Mouse (Mus musculus): ENCODE results near the gene Rgl2. TPM values are rescaled to one million over a fixed set of nuclear protein-coding genes. Genes with fewer than 3 reads are reported as not detected.
A peak's percentile ranks its signal among the peaks of the same experiment; 100 is the strongest.

The Rgl2 gene
- total RNA-seq, 2 experiments from 2014 or later: 68.9 to 76.4 TPM

- DNase-seq (ENCODE audit: low spot score in 2 of 2): no peak
- no peak for TF ChIP-seq CTCF (conservative IDR thresholded peaks at IDR 0.05)
Measured at GRCm38 (mm10) chr17:33958451-33958850, 29.1 kb downstream of the Rgl2 start.

GRCm38 (mm10) chr17:33959135-33959534 is 29.8 kb downstream of the Rgl2 start:
- Histone ChIP-seq H3K27ac (no peak overlapping the region), H3K4me3 (no peak overlapping the region)
- no peak for TF ChIP-seq CTCF (conservative IDR thresholded peaks at IDR 0.05)
- DNase-seq (ENCODE audit: low spot score in 2 of 2): no peak

More at GRCm38 (mm10) chr17:33958451-33958850, 29.1 kb downstream of the Rgl2 start:
- H3K4me3 ChIP-seq: no peak overlapping the region
- H3K27ac ChIP-seq: no peak overlapping the region

DNA sequence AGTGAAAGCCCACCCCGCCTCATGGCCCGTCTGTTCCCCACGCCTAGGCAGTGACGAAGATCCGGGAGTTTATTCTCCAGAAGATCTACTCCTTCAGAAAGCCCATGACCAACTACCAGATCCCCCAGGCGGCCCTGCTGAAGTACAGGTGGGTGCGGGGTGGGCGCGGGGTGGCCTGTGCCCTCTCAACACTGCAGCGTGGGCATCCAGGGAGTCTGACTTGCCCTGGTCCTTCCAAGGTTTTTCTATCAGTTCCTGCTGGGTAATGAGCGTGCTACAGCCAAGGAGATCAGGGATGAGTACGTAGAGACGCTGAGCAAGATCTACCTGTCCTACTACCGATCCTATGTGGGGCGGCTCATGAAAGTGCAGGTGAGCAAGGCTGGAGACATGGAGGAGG is 30.6 kb downstream of the Rgl2 start:
- no peak for TF ChIP-seq CTCF (conservative IDR thresholded peaks at IDR 0.05)
- DNase-seq (ENCODE audit: low spot score in 2 of 2): no peak
- H3K27ac ChIP-seq: no peak overlapping the region
- H3K4me3 ChIP-seq: no peak overlapping the region

- Histone ChIP-seq H3K27ac (no peak overlapping the region), H3K4me3 (no peak overlapping the region)
- no peak for TF ChIP-seq CTCF (conservative IDR thresholded peaks at IDR 0.05)
- DNase-seq (ENCODE audit: low spot score in 2 of 2): no peak
Measured at GRCm38 (mm10) chr17:33962876-33963275, 33.5 kb downstream of the Rgl2 start.

DNA sequence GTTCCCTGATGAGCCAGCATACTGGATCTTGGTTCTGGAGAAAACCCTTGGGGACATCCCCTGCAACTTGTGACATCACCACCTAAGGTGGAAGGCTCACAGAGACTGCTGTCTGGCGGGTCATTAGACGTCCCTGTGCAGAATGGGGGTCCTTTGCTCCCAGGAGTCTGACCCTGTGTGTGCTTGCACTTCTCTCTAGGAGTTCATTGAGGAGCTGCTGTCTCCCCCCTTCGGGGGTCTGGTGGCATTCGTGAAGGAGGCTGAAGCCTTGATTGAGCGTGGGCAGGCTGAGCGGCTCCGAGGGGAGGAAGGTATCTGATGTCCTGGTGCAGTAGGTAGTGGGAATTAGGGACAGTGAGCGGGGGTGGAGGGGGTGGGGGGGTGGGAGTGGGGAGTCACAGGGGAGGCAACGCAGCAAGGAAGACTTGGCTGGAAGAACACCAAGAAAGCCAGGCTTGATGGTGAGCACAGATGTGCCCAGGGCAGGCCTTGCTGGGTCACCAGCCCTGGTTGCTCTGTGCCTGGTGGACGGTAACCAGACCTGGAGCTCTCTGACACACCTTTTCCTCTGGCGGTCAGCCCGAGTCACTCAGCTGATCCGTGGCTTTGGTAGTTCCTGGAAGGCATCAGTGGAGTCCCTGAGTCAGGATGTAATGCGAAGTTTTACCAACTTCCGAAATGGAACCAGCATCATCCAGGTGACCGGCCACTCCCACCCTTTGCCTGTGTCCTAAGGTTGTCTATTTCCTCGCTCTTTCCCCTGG is 35.9 kb downstream of the Rgl2 start:
- DNase-seq (ENCODE audit: low spot score in 2 of 2): no peak
- H3K27ac ChIP-seq: no peak overlapping the region
- no peak overlapping the region for H3K4me3 ChIP-seq
- TF ChIP-seq CTCF (conservative IDR thresholded peaks at IDR 0.05): no peak

DNA sequence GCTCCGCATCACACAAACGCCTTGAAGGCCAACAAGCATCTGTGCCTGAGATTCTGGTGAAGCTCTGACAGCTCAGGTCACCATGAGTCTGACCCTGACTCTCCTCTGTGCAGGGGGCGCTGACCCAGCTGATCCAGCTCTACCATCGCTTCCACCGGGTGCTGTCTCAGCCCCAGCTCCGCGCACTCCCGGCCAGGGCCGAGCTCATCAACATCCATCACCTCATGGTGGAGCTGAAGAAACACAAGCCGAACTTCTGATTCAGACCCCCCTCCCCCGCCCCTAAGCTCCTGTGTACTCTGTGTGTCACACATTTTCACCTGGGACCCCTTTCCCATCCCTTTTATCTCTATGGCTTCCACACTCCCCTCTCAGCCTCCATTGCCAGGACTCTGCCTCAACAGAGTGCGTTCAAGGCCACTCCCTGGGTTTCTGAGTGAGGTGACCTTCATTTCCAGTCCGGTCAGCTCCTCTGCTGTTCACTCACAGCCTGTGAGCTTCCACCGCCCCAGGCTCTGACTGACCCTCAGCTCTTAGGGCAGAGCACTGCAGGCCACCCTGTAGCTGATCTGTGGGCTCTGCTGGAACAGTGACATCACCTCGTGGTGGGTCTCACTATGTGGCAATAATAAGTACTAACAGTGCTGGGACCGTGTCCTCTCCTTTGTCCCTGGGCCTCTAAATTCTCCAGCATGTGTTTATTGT is 36.7 kb downstream of the Rgl2 start:
- TF ChIP-seq CTCF (conservative IDR thresholded peaks at IDR 0.05): no peak
- no peak overlapping the region for H3K27ac ChIP-seq
- no peak for DNase-seq (ENCODE audit: low spot score in 2 of 2)
- H3K4me3 ChIP-seq: no peak overlapping the region

- DNase-seq (ENCODE audit: low spot score in 2 of 2): peak; percentile 61 to 79
- Histone ChIP-seq H3K27ac (no peak overlapping the region), H3K4me3 (no peak overlapping the region)
- peak; percentile 78 for TF ChIP-seq CTCF (conservative IDR thresholded peaks at IDR 0.05)
Measured at GRCm38 (mm10) chr17:33968489-33968888, 39.1 kb downstream of the Rgl2 start.

GRCm38 (mm10) chr17:33968927-33969326 is 39.6 kb downstream of the Rgl2 start:
- Histone ChIP-seq H3K4me3 (no peak overlapping the region), H3K27ac (no peak overlapping the region)
- no peak for TF ChIP-seq CTCF (conservative IDR thresholded peaks at IDR 0.05)
- no peak for DNase-seq (ENCODE audit: low spot score in 2 of 2)

GRCm38 (mm10) chr17:33969394-33969793 is 40.1 kb downstream of the Rgl2 start:
- DNase-seq (ENCODE audit: low spot score in 2 of 2): no peak
- TF ChIP-seq CTCF (conservative IDR thresholded peaks at IDR 0.05): no peak; the same call in 1 of the 2 replicates
- H3K27ac ChIP-seq: no peak overlapping the region
- H3K4me3 ChIP-seq: no peak overlapping the region

DNA sequence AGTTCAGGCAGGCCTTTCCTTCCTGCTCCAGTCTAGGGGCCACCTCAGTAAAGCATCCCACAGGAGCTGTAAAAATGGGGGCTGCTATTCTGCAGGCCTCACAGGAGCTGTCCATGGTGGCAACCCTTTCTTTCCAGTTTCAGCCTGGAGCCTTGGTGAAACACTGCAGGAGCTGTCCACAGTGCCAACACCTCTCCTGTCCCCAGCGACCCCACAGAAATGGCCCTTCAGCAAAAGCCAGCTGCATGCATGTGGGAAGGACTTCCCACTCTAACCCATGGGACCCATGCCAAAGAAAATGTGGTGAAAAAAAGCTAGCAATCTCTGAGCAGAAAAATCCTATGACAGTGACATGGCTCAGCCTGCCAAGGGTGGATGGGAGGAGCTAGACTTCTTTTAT is 43.3 kb downstream of the Rgl2 start:
- no peak for DNase-seq (ENCODE audit: low spot score in 2 of 2)
- no peak overlapping the region for H3K27ac ChIP-seq
- TF ChIP-seq CTCF (conservative IDR thresholded peaks at IDR 0.05): no peak
- no peak overlapping the region for H3K4me3 ChIP-seq

DNA sequence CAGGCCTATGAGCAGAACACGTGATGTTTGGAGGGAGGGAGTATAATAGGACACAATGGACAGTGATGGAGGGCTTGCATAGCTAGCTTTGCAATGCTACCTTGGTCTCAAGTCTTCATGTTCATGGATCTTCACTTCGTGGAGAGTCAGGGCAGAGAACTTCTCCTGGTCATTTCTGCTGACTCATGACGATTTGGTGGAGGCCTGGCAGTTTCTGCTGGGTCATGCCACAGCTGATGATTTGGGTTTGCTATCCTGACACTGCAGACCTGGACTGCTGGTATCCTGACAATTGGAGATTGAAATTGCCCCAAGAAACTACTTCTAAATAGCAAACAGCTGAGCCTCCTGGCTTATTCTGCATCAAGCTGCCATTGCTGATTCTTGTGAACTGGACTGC is 44.2 kb downstream of the Rgl2 start:
- no peak for TF ChIP-seq CTCF (conservative IDR thresholded peaks at IDR 0.05)
- H3K27ac ChIP-seq: no peak overlapping the region
- H3K4me3 ChIP-seq: no peak overlapping the region
- no peak for DNase-seq (ENCODE audit: low spot score in 2 of 2)

GRCm38 (mm10) chr17:33977861-33978557 is 48.7 kb downstream of the Rgl2 start:
- TF ChIP-seq CTCF (conservative IDR thresholded peaks at IDR 0.05): no peak
- no peak for DNase-seq (ENCODE audit: low spot score in 2 of 2)
- Histone ChIP-seq H3K27ac (0 out of 2 replicates have a peak overlapping the region, but pooled peaks have one; percentile 7), H3K4me3 (peak overlapping the region; percentile 51)

- Histone ChIP-seq H3K27ac (0 out of 2 replicates have a peak overlapping the region, but pooled peaks have one; percentile 7), H3K4me3 (peak overlapping the region; percentile 51)
- no peak for DNase-seq (ENCODE audit: low spot score in 2 of 2)
- no peak for TF ChIP-seq CTCF (conservative IDR thresholded peaks at IDR 0.05)
Measured at GRCm38 (mm10) chr17:33978631-33979031, 49.3 kb downstream of the Rgl2 start.
